ENCODE assay signal across 11 mouse cellular contexts in the genomic region with DNA sequence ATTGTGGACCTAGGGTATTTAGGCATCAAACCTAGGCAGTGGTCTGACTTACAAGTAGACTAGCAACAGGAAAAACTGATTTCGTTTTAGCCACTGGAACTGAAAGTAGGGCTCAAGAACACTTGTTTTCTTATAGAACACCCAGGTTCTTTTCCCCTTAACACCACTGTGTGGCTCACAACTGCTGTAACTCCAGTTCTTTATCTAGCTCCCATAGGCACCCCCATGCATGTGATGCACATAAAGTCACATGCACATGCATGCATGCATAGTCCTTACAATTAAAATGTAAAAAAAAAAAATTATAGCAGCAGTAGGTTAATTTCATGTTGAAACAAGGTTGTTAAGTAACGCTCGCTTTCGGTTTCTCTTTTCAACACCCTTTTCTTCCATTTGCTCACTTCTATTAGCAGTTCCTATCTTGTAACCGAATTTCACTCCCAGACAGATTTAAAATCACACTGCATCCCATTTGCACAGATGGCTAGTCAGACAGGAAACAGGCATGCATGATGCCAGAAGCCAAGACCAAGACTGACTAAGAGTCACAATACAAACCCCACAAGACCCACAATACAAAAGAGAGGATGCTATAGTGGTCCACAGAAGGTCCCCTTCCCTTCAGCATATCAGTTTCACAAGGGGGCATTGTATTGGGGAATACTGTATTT.
"Had no signal": no experiment of that assay in that cellular context is flagged by ENCODE, and none has a peak within 500 bp of the region (broad histone marks: within the 10 kb centered on the region; RNA-seq: fewer than 3 reads in every experiment).

No protein-coding gene starts in this region.

- DNase-seq: kidney, postnatal 10 days; layer of hippocampus, postnatal 36 days; left cerebral cortex, postnatal 4 days; lung, adult 2 months; lung, postnatal 36 days; midbrain, embryonic 14.5 days; right cerebral cortex, postnatal 4 days; spleen, adult 18-20 months; thymus, adult 2 months; thymus, postnatal 36 days had no signal

- ATAC-seq: lung, postnatal 0 days had no signal
